Mouse (Mus musculus): ENCODE measurements around the gene Usp15. TPM values are rescaled to one million over a fixed set of nuclear protein-coding genes. Genes with fewer than 3 reads are reported as not detected.

Gene Usp15
- polyA plus RNA-seq, 1 experiment: 138 TPM

GRCm38 (mm10) chr10:123153321-123153720 lies 43.5 kb downstream of the Usp15 start:
- TF ChIP-seq POLR2A (IDR thresholded peaks at IDR 0.05; ENCODE audit: control insufficient read depth, low read depth, low read length) (no peak), CTCF (IDR thresholded peaks at IDR 0.05; ENCODE audit: control insufficient read depth, insufficient read depth, insufficient replicate concordance, low read depth, low read length) (no peak)
- Histone ChIP-seq H3K27ac (ENCODE audit: control insufficient read depth, insufficient read depth, low read depth, low read length) (no peak overlapping the region), H3K27me3 (ENCODE audit: control insufficient read depth, insufficient read depth, low read length) (no peaks in the 10 kb centered on the region), H3K36me3 (ENCODE audit: control insufficient read depth, insufficient read depth, low read length) (no peaks in the 10 kb centered on the region; the same call in 1 of the 2 replicates), H3K4me3 (ENCODE audit: control insufficient read depth, low read depth, low read length) (no peak overlapping the region), H3K4me1 (ENCODE audit: control insufficient read depth, insufficient read depth, low read length) (no peaks in the 10 kb centered on the region)

GRCm38 (mm10) chr10:123148025-123148814 lies 48.6 kb downstream of the Usp15 start:
- Histone ChIP-seq H3K4me3 (ENCODE audit: control insufficient read depth, low read depth, low read length) (peak overlapping the region; percentile 63), H3K4me1 (ENCODE audit: control insufficient read depth, insufficient read depth, low read length) (no peaks in the 10 kb centered on the region), H3K27me3 (ENCODE audit: control insufficient read depth, insufficient read depth, low read length) (no peaks in the 10 kb centered on the region), H3K27ac (ENCODE audit: control insufficient read depth, insufficient read depth, low read depth, low read length) (no peak overlapping the region), H3K36me3 (ENCODE audit: control insufficient read depth, insufficient read depth, low read length) (no peaks in the 10 kb centered on the region)
- TF ChIP-seq CTCF (IDR thresholded peaks at IDR 0.05; ENCODE audit: control insufficient read depth, insufficient read depth, insufficient replicate concordance, low read depth, low read length): no peak
- TF ChIP-seq POLR2A (IDR thresholded peaks at IDR 0.05; ENCODE audit: control insufficient read depth, low read depth, low read length): no peak

- Histone ChIP-seq H3K27ac (ENCODE audit: control insufficient read depth, insufficient read depth, low read depth, low read length) (peak overlapping the region; percentile 77; the same call in 1 of the 2 replicates), H3K36me3 (ENCODE audit: control insufficient read depth, insufficient read depth, low read length) (no peaks in the 10 kb centered on the region), H3K4me1 (ENCODE audit: control insufficient read depth, insufficient read depth, low read length) (no peaks in the 10 kb centered on the region), H3K4me3 (ENCODE audit: control insufficient read depth, low read depth, low read length) (peak overlapping the region; percentile 84), H3K27me3 (ENCODE audit: control insufficient read depth, insufficient read depth, low read length) (no peaks in the 10 kb centered on the region)
- no peak for TF ChIP-seq CTCF (IDR thresholded peaks at IDR 0.05; ENCODE audit: control insufficient read depth, insufficient read depth, insufficient replicate concordance, low read depth, low read length)
- peak; percentile 66; the same call in 1 of the 2 replicates for TF ChIP-seq POLR2A (IDR thresholded peaks at IDR 0.05; ENCODE audit: control insufficient read depth, low read depth, low read length)
Measured at GRCm38 (mm10) chr10:123147180-123147579, 49.6 kb downstream of the Usp15 start.

- TF ChIP-seq CTCF (IDR thresholded peaks at IDR 0.05; ENCODE audit: control insufficient read depth, insufficient read depth, insufficient replicate concordance, low read depth, low read length) (no peak), POLR2A (IDR thresholded peaks at IDR 0.05; ENCODE audit: control insufficient read depth, low read depth, low read length) (no peak)
Measured at GRCm38 (mm10) chr10:123146349-123146748, 50.4 kb downstream of the Usp15 start.

GRCm38 (mm10) chr10:123144256-123144655 lies 52.5 kb downstream of the Usp15 start:
- TF ChIP-seq POLR2A (IDR thresholded peaks at IDR 0.05; ENCODE audit: control insufficient read depth, low read depth, low read length): no peak
- no peak for TF ChIP-seq CTCF (IDR thresholded peaks at IDR 0.05; ENCODE audit: control insufficient read depth, insufficient read depth, insufficient replicate concordance, low read depth, low read length)
- H3K27ac ChIP-seq (ENCODE audit: control insufficient read depth, insufficient read depth, low read depth, low read length): no peak overlapping the region
- no peaks in the 10 kb centered on the region for H3K4me1 ChIP-seq (ENCODE audit: control insufficient read depth, insufficient read depth, low read length)
- no peaks in the 10 kb centered on the region for H3K27me3 ChIP-seq (ENCODE audit: control insufficient read depth, insufficient read depth, low read length)
- no peak overlapping the region for H3K4me3 ChIP-seq (ENCODE audit: control insufficient read depth, low read depth, low read length)
- no peaks in the 10 kb centered on the region for H3K36me3 ChIP-seq (ENCODE audit: control insufficient read depth, insufficient read depth, low read length)

More at GRCm38 (mm10) chr10:123146349-123146748, 50.4 kb downstream of the Usp15 start:
- no peaks in the 10 kb centered on the region for H3K36me3 ChIP-seq (ENCODE audit: control insufficient read depth, insufficient read depth, low read length)
- H3K4me1 ChIP-seq (ENCODE audit: control insufficient read depth, insufficient read depth, low read length): no peaks in the 10 kb centered on the region
- no peaks in the 10 kb centered on the region for H3K27me3 ChIP-seq (ENCODE audit: control insufficient read depth, insufficient read depth, low read length)
- peak overlapping the region; percentile 59; the same call in 1 of the 2 replicates for H3K4me3 ChIP-seq (ENCODE audit: control insufficient read depth, low read depth, low read length)
- no peak overlapping the region for H3K27ac ChIP-seq (ENCODE audit: control insufficient read depth, insufficient read depth, low read depth, low read length)

- TF ChIP-seq CTCF (IDR thresholded peaks at IDR 0.05; ENCODE audit: control insufficient read depth, insufficient read depth, insufficient replicate concordance, low read depth, low read length) (no peak), POLR2A (IDR thresholded peaks at IDR 0.05; ENCODE audit: control insufficient read depth, low read depth, low read length) (no peak)
- no peak overlapping the region for H3K4me3 ChIP-seq (ENCODE audit: control insufficient read depth, low read depth, low read length)
- H3K27me3 ChIP-seq (ENCODE audit: control insufficient read depth, insufficient read depth, low read length): no peaks in the 10 kb centered on the region
- H3K27ac ChIP-seq (ENCODE audit: control insufficient read depth, insufficient read depth, low read depth, low read length): no peak overlapping the region
- no peaks in the 10 kb centered on the region for H3K4me1 ChIP-seq (ENCODE audit: control insufficient read depth, insufficient read depth, low read length)
- no peaks in the 10 kb centered on the region for H3K36me3 ChIP-seq (ENCODE audit: control insufficient read depth, insufficient read depth, low read length)
Measured at GRCm38 (mm10) chr10:123142395-123143050, 54.3 kb downstream of the Usp15 start.

- TF ChIP-seq POLR2A (IDR thresholded peaks at IDR 0.05; ENCODE audit: control insufficient read depth, low read depth, low read length): no peak
- no peak for TF ChIP-seq CTCF (IDR thresholded peaks at IDR 0.05; ENCODE audit: control insufficient read depth, insufficient read depth, insufficient replicate concordance, low read depth, low read length)
- H3K27me3 ChIP-seq (ENCODE audit: control insufficient read depth, insufficient read depth, low read length): no peaks in the 10 kb centered on the region
- no peak overlapping the region for H3K4me3 ChIP-seq (ENCODE audit: control insufficient read depth, low read depth, low read length)
- H3K36me3 ChIP-seq (ENCODE audit: control insufficient read depth, insufficient read depth, low read length): no peaks in the 10 kb centered on the region; the same call in 1 of the 2 replicates
- no peak overlapping the region for H3K27ac ChIP-seq (ENCODE audit: control insufficient read depth, insufficient read depth, low read depth, low read length)
- no peaks in the 10 kb centered on the region for H3K4me1 ChIP-seq (ENCODE audit: control insufficient read depth, insufficient read depth, low read length)
Measured at GRCm38 (mm10) chr10:123135818-123136217, 61.0 kb downstream of the Usp15 start.
